Mouse (Mus musculus): ENCODE results near the gene Vps50. TPM values are rescaled to one million over a fixed set of nuclear protein-coding genes. Genes with fewer than 3 reads are reported as not detected.

Vps50 gene
- 5.0 TPM for polyA plus RNA-seq (2015; fragmentation: Illumina TruSeq; extraction: RNeasy Lipid Tissue Mini Kit (QIAGEN cat#74804); ENCODE audit: insufficient read depth, low read depth, low replicate concordance)

GRCm38 (mm10) chr6:3498162-3498848, at the start of gene Vps50, which contains the start of gene Hepacam2:
Gene Vps50, plus strand, starts transcription at chr6:3498382.
Gene Hepacam2, minus strand, starts transcription at chr6:3498298.

Other genes with a start within 250 kb of the Vps50 start
- gene Samd9l, start 98.8 kb upstream of the Vps50 start, polyA plus RNA-seq (2015; fragmentation: Illumina TruSeq; extraction: RNeasy Lipid Tissue Mini Kit (QIAGEN cat#74804); ENCODE audit: insufficient read depth, low read depth, low replicate concordance): 8.9 TPM
- 6.2 TPM for gene Hepacam2, start 84 bp upstream of the Vps50 start, polyA plus RNA-seq (2015; fragmentation: Illumina TruSeq; extraction: RNeasy Lipid Tissue Mini Kit (QIAGEN cat#74804); ENCODE audit: insufficient read depth, low read depth, low replicate concordance)